Mouse (Mus musculus) ES-Bruce4 (cell line): Measurements from ENCODE around the gene Slc17a1. TPM values are rescaled to one million over a fixed set of nuclear protein-coding genes. Genes with fewer than 3 reads are reported as not detected.

Source experiments
- H3K27ac ChIP-seq: 2 replicates; pipeline ENCODE4 v1.5.1; 2012; ENCODE audit warnings: low read length, inconsistent platforms; ENCODE audit not compliant: insufficient read depth
- H3K27me3 ChIP-seq: 2 replicates; pipeline ENCODE4 v1.6.1; 2012; ENCODE audit warnings: mild to moderate bottlenecking, low read length, inconsistent platforms; ENCODE audit not compliant: control insufficient read depth, poor library complexity, insufficient read depth, severe bottlenecking
- H3K36me3 ChIP-seq: 2 replicates; pipeline ENCODE4 v1.6.1; 2012; ENCODE audit warnings: inconsistent platforms, mild to moderate bottlenecking, low read length, moderate library complexity; ENCODE audit not compliant: control insufficient read depth, poor library complexity, insufficient read depth, severe bottlenecking
- H3K4me1 ChIP-seq: one replicate; pipeline ENCODE4 v1.8.1; 2011; ENCODE audit warnings: low read length; ENCODE audit not compliant: control insufficient read depth, insufficient read depth
- H3K4me3 ChIP-seq: 2 replicates; pipeline ENCODE4 v1.5.1; 2011; ENCODE audit warnings: low read depth, mild to moderate bottlenecking, low read length
- H3K9ac ChIP-seq: 2 replicates; pipeline ENCODE4 v1.6.1; 2012; ENCODE audit warnings: low read depth, mild to moderate bottlenecking, inconsistent platforms; ENCODE audit not compliant: poor library complexity, severe bottlenecking
- H3K9me3 ChIP-seq: replicated peaks from 2 replicates; pipeline ENCODE4 v1.6.1; 2012; ENCODE audit warnings: mild to moderate bottlenecking, low read length, inconsistent platforms; ENCODE audit not compliant: control insufficient read depth, poor library complexity, insufficient read depth, severe bottlenecking
- CTCF ChIP-seq: IDR thresholded peaks from one replicate; pipeline ENCODE4 v1.8.1; 2011; ENCODE audit warnings: low read depth, low read length
- EP300 ChIP-seq: IDR thresholded peaks from 2 replicates; pipeline ENCODE4 v1.6.1; 2011; ENCODE audit warnings: low read depth, low read length; ENCODE audit not compliant: insufficient read depth
- POLR2A ChIP-seq: IDR thresholded peaks from one replicate; pipeline ENCODE4 v1.8.1; 2011; ENCODE audit warnings: low read length; ENCODE audit not compliant: insufficient read depth
- polyA plus RNA-seq: library from polyadenylated mRNA; stranded (reverse); fragments of >200 nt; gene quantifications from 2 replicates; pipeline ENCODE4 v1.2.4, GENCODE M21; 2011; ENCODE audit warnings: low read depth; ENCODE audit not compliant: missing spikeins, insufficient read depth, insufficient read length

The Slc17a1 gene
- not detected in 2 replicates for polyA plus RNA-seq

DNA sequence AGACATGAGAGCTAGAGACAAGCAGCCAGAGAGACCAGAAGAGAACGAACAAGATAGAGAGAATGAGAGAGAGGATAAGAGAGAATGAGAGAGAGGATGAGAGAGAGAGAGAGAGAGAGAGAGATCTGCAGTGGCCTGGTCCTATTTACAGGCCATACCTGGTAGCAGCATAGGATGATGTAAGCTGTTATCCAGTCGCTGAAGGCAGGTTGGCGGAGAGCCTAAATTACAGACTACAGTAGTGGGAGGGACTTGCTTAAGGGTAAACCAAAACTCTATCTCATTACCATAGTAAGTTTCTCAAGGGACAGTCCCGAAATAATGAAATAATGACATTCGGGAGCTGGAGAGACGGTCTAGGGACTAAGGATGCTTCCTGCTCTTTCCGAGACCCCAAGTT lies at the start of gene Slc17a1:
Gene Slc17a1 (plus strand): TSS at position 346 of the 400 bp plus-strand sequence.
- Histone ChIP-seq H3K27me3 (no peaks in the 10 kb centered on the region), H3K27ac (no peak within 1 kb of the TSS), H3K4me1 (no peaks in the 10 kb centered on the region), H3K4me3 (no peak within 1 kb of the TSS), H3K9me3 (no peaks in the 10 kb centered on the region), H3K9ac (no peak within 1 kb of the TSS), H3K36me3 (no peaks in the 10 kb centered on the region)
- TF ChIP-seq EP300 (no peak), CTCF (no peak), POLR2A (no peak)

DNA sequence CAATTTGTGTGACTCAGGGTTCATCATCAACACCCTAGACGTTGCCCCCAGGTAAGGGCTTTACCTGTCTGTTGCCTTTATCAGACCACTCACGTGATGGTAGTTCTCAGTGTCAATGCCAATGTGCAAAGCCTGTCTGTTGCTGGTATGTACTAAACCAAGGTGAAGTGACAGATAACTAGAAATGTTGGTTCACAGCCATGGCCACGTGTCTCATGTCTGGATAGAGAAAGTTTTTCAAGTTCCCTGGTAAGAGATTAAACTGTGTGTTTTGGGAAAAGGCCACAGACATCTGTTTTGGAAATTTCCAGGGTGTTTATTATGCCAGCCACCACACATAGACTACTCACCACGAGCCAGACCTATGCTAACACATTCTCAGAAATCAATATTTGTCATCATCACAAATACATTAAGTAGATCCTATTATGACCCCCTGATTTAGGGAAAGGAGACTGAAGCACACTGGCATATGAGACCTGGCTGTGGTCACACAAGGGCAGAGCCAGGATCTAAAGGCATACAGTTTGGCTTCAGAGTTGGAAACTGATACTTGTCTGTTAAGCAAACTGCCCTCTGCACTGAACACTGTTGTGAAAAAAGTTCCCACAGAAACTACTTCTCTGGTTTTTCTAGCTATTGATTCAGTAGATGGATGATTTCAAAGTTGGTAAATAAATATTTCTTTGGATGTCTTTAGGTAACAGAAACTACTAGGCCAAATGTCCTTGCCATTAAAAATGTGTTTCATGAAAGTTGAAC lies 47.2 kb upstream of the Slc17a1 start:
- Histone ChIP-seq H3K27me3 (no peaks in the 10 kb centered on the region), H3K9ac (no peak overlapping the region), H3K27ac (no peak overlapping the region), H3K9me3 (no peaks in the 10 kb centered on the region), H3K4me1 (no peaks in the 10 kb centered on the region), H3K36me3 (no peaks in the 10 kb centered on the region), H3K4me3 (no peak overlapping the region)
- TF ChIP-seq EP300, result no peak
- TF ChIP-seq POLR2A, result no peak
- no peak for TF ChIP-seq CTCF

DNA sequence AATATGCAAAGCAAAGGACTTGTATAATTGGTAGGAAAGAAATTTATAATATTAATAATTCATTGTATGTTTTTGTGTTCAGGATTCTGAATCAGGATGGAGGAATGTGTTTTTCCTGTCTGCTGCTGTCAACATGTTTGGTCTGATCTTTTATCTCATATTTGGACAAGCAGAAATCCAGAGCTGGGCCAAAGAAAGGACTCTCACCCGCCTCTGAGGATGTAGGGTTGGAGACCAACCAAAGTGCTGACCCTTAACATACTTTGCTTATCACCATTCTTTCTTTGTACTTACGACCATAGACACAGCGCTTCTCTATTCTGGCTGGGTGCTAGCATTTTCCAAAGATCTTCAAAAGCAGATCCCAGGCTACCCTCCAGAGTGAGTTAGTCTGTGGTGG lies 45.3 kb upstream of the Slc17a1 start:
- TF ChIP-seq POLR2A (no peak), CTCF (no peak), EP300 (no peak)
- H3K36me3 ChIP-seq, result no peaks in the 10 kb centered on the region
- H3K9ac ChIP-seq, result no peak overlapping the region
- H3K27ac ChIP-seq, result no peak overlapping the region
- no peak overlapping the region for H3K4me3 ChIP-seq
- no peaks in the 10 kb centered on the region for H3K27me3 ChIP-seq
- no peaks in the 10 kb centered on the region for H3K9me3 ChIP-seq
- H3K4me1 ChIP-seq, result no peaks in the 10 kb centered on the region

DNA sequence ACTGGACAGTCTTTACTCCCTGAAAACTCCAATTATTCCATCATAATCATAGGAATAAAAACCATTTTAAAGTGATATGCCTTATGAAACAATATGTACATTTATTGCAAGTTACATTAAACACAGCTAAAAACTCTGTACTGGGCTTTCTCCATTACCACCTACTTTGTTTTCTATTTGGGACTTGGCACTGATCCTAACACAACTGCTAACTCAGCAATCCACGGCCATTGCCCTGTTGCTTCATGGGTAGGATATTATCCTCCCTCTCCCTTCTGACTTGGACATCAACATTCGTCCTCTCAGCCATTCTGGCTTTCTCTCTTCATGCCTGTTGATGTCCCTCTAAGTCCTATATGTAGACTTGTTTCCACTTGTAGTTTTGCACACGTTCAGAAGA lies 40.9 kb upstream of the Slc17a1 start:
- Histone ChIP-seq H3K36me3 (no peaks in the 10 kb centered on the region), H3K9me3 (no peaks in the 10 kb centered on the region), H3K27me3 (no peaks in the 10 kb centered on the region), H3K4me1 (no peaks in the 10 kb centered on the region), H3K9ac (no peak overlapping the region), H3K4me3 (no peak overlapping the region), H3K27ac (no peak overlapping the region)
- TF ChIP-seq POLR2A (no peak), CTCF (no peak), EP300 (no peak)

DNA sequence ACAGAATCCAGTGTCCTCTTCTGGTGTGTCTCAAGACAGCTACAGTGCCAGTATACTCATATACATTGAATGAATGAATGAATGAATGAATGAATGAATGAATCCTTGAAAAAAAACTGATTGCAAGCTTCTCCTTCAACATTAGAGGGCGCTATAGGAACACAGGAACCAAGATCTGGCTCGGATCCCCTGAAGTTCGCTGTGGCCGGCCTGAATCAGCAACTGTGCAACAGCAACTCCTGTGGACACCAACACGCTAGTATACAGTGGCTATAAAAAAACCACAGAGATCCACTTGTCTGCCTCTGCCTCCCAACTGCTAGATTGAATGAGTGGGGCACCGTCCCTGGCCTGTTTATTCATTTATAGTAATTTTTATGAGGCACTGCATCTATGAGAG lies 34.5 kb upstream of the Slc17a1 start:
- Histone ChIP-seq H3K4me3 (no peak overlapping the region), H3K27me3 (no peaks in the 10 kb centered on the region), H3K4me1 (no peaks in the 10 kb centered on the region), H3K27ac (no peak overlapping the region), H3K36me3 (no peaks in the 10 kb centered on the region), H3K9ac (no peak overlapping the region), H3K9me3 (no peaks in the 10 kb centered on the region)
- TF ChIP-seq POLR2A (no peak), EP300 (no peak), CTCF (peak; percentile 56)

DNA sequence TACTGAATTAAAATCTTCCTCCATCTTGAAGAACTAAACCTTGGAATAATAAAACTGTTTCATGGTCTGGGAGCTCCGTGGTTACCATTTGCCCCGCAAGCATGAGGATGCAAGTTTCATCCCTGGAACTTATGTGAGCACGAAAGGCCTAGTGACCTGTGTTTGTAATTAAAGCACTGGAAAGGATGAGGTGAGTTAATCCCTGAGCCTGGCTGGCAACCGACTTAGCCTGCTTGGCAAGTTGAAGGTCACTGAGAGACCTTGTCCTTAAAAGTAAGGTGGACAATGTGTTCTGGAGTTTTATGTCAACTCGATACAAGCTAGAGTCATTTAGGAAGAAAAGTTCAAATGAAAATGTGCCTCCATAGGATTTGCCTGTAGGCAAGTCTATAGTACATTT lies 32.7 kb upstream of the Slc17a1 start:
- H3K4me1 ChIP-seq, result no peaks in the 10 kb centered on the region
- H3K36me3 ChIP-seq, result no peaks in the 10 kb centered on the region

More for the DNA sequence above, 32.7 kb upstream of the Slc17a1 start:
- TF ChIP-seq CTCF (no peak), EP300 (no peak), POLR2A (no peak)
- H3K9ac ChIP-seq, result no peak overlapping the region
- H3K27ac ChIP-seq, result no peak overlapping the region
- H3K27me3 ChIP-seq, result no peaks in the 10 kb centered on the region
- no peaks in the 10 kb centered on the region for H3K9me3 ChIP-seq
- H3K4me3 ChIP-seq, result no peak overlapping the region
